Mouse (Mus musculus) MEL (cell line): Measurements from ENCODE around the gene Cep104.

Experiments used
- CHD2 ChIP-seq: IDR thresholded peaks from 2 replicates; pipeline ENCODE4 v1.6.1; 2011; ENCODE audit warnings: low read length, improper control_type of control experiment
- CTCF ChIP-seq, 3 experiments: IDR thresholded peaks in 2 of 3; conservative IDR thresholded peaks in 1 of 3; 2 replicates each; pipeline ENCODE4 v1.5.1; 2011 to 2012; ENCODE audit warnings: low read length in 3 of 3, low read depth in 2 of 3, mild to moderate bottlenecking in 2 of 3, improper control_type of control experiment in 1 of 3, inconsistent platforms in 1 of 3, mixed read lengths in 1 of 3, moderate library complexity in 1 of 3; ENCODE audit not compliant: control insufficient read depth in 1 of 3, insufficient read depth in 1 of 3, poor library complexity in 1 of 3, severe bottlenecking in 1 of 3
- EP300 ChIP-seq, 2 experiments: IDR thresholded peaks; 2 replicates each; pipeline ENCODE4 v1.6.1; 2011; ENCODE audit warnings: improper control_type of control experiment in 2 of 2, low read length in 2 of 2, low read depth in 1 of 2, mild to moderate bottlenecking in 1 of 2
- GATA1 ChIP-seq: IDR thresholded peaks from 2 replicates; pipeline ENCODE4 v1.6.1; 2011; ENCODE audit warnings: low read depth, low read length, improper control_type of control experiment
- HCFC1 ChIP-seq: IDR thresholded peaks from 2 replicates; pipeline ENCODE4 v1.6.1; 2012; ENCODE audit warnings: low read depth, mild to moderate bottlenecking, inconsistent platforms, low read length, improper control_type of control experiment, moderate library complexity
- POLR2A ChIP-seq, 2 experiments: IDR thresholded peaks; 2 replicates each; pipeline ENCODE4 v1.6.1; 2011 to 2012; ENCODE audit warnings: low read length in 2 of 2, mild to moderate bottlenecking in 2 of 2, control low read depth in 1 of 2, improper control_type of control experiment in 1 of 2, low read depth in 1 of 2, moderate library complexity in 1 of 2; ENCODE audit not compliant: control insufficient read depth in 1 of 2, insufficient read depth in 1 of 2, poor library complexity in 1 of 2
- RAD21 ChIP-seq: IDR thresholded peaks from 2 replicates; pipeline ENCODE4 v1.6.1; 2011; ENCODE audit warnings: mild to moderate bottlenecking, low read depth, low read length, improper control_type of control experiment
- TCF12 ChIP-seq: IDR thresholded peaks from 2 replicates; pipeline ENCODE4 v1.6.1; 2014; ENCODE audit warnings: low read depth, mild to moderate bottlenecking, inconsistent platforms, low read length, improper control_type of control experiment, moderate library complexity
- ZNF384 ChIP-seq: IDR thresholded peaks from 2 replicates; pipeline ENCODE4 v1.6.1; 2012; ENCODE audit warnings: low read depth, mild to moderate bottlenecking, inconsistent platforms, low read length, improper control_type of control experiment

GRCm38 (mm10) chr4:153951150-153951549 is 23.8 kb upstream of the Cep104 start:
- TF ChIP-seq EP300 (IDR thresholded peaks at IDR 0.05; ENCODE audit: low read depth in 1 of 2, low read length in 2 of 2) (no peak), ZNF384 (no peak), CTCF (IDR thresholded peaks at IDR 0.05 in 2 of 3, conservative IDR thresholded peaks at IDR 0.05 in 1 of 3; ENCODE audit: control insufficient read depth in 1 of 3, insufficient read depth in 1 of 3, low read depth in 2 of 3, low read length in 3 of 3, poor library complexity in 1 of 3, severe bottlenecking in 1 of 3) (no peak), GATA1 (no peak), HCFC1 (no peak), POLR2A (IDR thresholded peaks at IDR 0.05; ENCODE audit: control insufficient read depth in 1 of 2, insufficient read depth in 1 of 2, low read depth in 1 of 2, low read length in 2 of 2, poor library complexity in 1 of 2) (no peak), CHD2 (no peak), RAD21 (no peak), TCF12 (no peak)
